Mouse (Mus musculus): ENCODE results near the gene Agrp.

DNA sequence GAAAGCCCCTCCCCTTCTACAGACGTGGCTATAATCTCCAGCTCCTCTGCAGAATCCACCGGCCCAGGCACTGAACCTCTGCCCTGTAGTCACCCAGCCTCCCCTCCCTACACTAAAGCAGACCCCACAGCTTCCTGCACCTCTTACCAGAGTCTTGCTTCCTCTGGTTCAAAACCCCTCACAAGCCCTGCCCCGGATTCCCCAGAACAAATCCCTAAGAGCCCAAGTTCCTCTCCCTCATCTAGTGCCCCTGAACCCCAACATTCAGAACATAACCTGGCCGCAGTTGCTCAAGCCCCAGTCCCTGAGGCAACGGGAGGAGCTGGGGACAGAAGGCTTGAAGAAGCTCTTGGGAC, 18.9 kb downstream of the Agrp start:
- TF ChIP-seq POLR2A (IDR thresholded peaks at IDR 0.05; ENCODE audit: borderline replicate concordance, extremely low read depth, low read depth, low read length), result no peak
- TF ChIP-seq CTCF (IDR thresholded peaks at IDR 0.05; ENCODE audit: insufficient read depth, low read length), result no peak

All from lung, adult 2 months (tissue).